Mouse (Mus musculus) olfactory bulb, adult 2 months (tissue): ENCODE data around the gene Ly6g6e.

Source experiments
- CTCF ChIP-seq: fragments of 200-500 bp; IDR thresholded peaks from 2 replicates; pipeline ENCODE4 v1.5.1; 2012; ENCODE audit warnings: low read depth, mild to moderate bottlenecking, low read length, moderate library complexity; ENCODE audit not compliant: insufficient read depth
- POLR2A ChIP-seq: fragments of 200-500 bp; IDR thresholded peaks from 2 replicates; pipeline ENCODE4 v1.6.1; 2012; ENCODE audit warnings: mild to moderate bottlenecking, low read depth, low read length, moderate library complexity; ENCODE audit not compliant: insufficient read depth

DNA sequence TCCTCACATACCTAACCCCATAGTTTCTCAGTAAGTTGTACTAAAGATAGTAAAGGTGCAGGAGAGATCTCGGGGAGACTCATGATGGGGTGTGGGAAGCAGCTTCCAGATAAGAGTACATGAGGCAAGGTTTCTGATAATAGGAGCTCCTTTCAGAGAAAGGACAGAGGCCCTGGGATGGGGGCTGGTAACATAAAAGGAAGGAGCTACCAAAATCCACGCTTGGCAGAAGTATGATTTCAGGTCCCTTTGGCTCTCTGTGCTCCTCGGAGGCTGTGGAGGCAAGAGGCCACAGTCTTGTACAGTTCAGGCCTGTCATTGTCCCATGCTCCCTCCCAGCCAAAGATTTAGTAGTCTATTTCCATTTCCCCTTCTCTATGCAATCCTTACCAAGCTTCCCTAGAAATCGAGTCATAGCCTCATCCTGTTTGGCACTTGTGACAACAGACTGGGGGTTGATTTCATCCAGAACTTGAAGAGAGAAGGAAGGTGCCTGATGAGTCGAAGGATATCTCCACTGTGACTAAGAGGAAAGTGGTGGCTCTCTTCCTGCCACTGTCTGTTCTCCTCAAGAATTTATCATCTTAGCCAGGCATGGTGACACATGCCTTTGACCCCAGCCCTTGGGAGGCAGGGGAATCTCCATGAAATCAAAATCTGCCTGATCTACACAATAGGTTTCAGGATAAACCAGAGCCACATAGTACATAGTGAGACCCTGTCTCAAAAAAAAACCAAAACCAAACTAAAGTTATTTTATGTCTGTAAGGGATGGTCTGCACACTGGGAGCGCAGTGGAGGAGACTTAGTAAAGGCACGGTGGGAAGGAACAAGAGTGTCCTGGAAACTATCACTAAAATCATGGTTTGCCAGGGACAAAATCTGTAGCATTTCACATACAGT, 31.5 kb upstream of the Ly6g6e start:
- no peak for TF ChIP-seq POLR2A
- no peak for TF ChIP-seq CTCF
